Mouse (Mus musculus) gastrocnemius, postnatal 10 days (tissue): ENCODE measurements around the gene Wipi1. TPM values are rescaled to one million over a fixed set of nuclear protein-coding genes. Genes with fewer than 3 reads are reported as not detected.
A peak's percentile ranks its signal among the peaks of the same experiment; 100 is the strongest.

Experiments
- DNase-seq: peaks from one replicate; pipeline ENCODE4 v3.0.0; 2021; ENCODE audit warnings: mixed read lengths
- total RNA-seq, 2 experiments: library from RNA; stranded (reverse); gene quantifications; 2 replicates each; pipeline ENCODE4 v1.2.3; 2021

The Wipi1 gene
- total RNA-seq, 2 experiments from 2014 or later, result 64.0 to 72.0 TPM

DNA sequence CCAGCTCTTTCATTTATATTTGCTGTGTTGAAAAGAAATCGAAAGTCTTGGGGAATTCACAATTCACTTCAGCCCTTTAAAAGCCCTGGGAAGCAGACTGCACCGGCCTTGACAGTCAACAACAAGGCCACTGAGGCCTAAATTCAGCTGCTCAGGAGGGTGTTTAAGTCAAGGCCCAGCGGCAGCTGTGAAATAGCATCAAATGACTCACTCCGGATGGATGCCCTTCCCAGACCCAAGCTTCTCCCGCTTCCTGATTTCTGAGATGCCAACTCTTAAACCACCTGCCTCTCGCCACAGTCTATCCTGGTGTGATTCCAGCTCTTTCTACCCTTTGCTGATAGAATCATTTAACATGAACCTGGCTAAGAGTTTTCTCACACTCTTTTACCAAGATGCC is 8.6 kb upstream of the Wipi1 start:
- no peak for DNase-seq

- DNase-seq, result peak; percentile 71
Measured at GRCm38 (mm10) chr11:109619055-109619454, 7.3 kb upstream of the Wipi1 start.

GRCm38 (mm10) chr11:109616766-109617165 is 5.0 kb upstream of the Wipi1 start:
- no peak for DNase-seq

DNA sequence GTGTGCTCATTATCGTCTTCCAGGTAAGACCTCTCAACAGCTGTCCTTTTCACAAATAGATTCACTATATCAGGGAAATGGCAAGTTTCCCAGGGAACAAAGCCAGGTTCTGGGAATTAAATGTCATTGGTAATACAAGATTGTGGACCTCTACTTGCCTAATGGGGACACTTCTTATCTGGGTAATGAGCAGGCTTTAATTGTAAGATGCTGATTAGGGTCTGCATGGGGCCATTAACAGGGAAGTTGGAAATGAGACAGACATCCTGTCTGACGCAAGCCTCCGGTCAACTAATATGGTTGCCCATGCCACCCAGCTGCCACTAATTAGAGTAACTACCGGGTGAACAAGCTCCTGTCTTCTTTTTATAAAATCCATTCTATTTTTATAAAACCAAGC is 4.6 kb upstream of the Wipi1 start:
- no peak for DNase-seq

GRCm38 (mm10) chr11:109615286-109615685 is 3.5 kb upstream of the Wipi1 start:
- DNase-seq, result no peak

GRCm38 (mm10) chr11:109612871-109613529 is 1.2 kb upstream of the Wipi1 start:
- DNase-seq, result no peak

GRCm38 (mm10) chr11:109610795-109611302 is 918 bp downstream of the Wipi1 start:
- DNase-seq, result no peak

DNA sequence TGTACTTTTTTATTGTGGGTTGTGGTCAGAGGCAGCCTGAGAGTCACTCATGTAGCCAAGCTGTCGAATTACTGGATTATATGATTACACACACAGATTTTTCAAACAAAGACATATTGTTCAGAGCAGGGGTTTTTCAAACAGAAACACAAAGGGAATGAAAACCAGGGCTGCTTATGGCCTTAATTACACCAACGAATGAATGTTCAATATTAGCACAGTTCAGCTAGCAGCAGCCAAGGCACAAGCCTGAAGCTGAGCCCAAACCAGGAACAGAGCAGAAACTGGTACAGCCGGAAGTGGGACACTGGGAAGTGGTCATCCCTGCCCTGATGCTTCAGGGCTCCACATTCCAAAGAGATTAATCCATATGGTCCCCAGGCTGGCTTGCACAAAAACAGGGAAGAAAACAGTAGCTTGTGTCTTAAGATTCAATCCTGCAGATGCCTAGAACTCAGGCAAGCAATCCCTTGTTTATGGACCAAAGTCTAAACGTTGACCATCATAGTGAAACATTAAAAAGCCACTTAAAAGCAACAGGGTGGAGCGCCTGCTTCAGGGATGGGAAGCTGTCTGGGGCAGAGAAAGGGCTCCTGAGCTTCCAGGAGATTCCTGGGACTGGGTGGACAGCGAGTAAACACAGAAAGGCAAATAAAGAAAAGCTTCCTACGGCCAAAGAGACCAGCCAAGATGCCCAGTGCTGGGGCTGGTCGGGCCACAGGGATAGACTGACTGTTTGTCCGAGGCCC is 1.5 kb downstream of the Wipi1 start:
- peak; percentile 28 for DNase-seq

DNA sequence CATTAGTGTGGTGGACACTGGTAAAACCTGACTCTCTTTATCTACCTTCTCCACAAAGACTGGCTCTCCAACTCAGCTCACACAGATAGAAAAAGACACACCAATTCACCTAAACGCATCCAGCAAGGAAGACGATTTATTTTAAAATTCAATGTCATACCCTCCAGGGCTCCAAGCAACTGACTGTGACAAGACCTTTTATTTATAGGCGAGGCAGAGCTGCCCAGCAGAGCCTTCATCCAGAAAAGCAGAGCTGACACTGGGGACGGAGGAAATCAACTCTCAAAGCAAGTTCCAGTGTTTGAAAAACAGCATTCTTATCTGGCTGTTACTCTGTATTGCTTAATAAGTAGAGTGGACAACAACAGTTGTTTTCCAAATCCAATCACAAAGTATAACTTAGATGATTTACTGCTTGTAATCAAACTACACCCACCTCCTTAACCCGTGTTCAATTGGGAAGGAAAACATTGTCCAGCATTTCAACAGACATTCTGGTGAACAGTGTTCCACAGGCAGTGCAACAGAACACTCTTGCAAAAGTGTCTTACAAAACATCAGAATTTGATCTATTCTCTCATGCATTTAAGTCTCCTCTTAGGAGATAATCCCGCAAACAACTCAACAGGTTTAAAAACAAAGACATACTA is 2.7 kb downstream of the Wipi1 start:
- DNase-seq, result no peak

DNA sequence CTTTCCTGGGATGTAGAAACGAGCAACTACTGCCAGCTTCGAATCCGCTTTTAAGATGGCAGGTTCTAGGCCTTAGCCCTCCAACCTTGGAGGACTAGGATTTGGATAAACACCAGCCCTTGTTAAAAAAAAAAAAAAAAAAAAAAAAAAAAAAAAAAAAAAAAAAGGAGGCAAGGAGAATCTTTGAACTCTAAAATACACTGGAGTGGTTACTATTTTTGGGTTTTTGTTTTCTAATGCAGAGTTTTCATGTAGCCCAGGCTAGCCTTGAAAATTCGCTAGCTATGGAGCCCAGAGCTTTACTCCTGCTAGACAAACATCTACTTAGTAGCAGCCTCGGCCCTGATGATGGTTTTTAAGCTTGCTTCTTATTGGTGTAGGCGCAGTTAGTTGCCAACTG is 4.2 kb downstream of the Wipi1 start:
- DNase-seq, result no peak

DNA sequence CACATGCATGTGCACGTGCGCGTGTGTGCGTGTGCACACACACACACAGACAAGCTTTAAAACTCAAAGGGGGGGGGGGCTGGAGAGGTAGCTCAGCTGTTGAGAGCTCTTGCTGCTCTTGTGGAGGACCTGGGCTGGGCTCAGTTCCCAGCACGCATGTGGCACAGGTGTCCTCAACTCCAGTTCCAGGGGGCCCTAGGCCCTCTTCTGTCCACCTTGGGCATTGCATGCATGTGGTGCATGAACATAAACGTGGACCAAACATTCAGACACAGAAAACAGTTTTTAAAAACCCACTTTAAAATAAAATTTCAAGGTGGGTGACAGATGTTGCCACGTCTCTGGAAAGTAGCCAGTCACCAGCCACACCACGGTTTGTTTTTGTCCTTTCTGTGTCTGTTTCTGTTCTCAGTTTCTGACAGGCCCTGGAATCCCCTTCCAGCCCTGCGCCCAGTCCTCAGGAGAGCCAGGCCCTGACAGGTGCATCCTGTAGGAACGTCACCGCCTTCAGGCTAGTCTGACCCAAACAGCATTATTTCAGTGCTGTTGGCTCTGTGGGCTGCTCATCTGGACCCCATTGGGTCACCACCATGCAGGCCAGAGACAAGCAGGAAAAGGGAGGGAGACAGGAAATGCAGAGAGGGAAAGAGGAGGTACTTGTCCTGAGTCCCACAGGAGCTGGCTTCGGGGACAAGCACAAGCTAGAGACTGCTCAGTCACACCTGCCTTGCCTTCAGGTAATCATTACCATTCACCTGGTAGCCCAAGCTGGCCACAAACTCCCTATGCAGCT is 12.8 kb downstream of the Wipi1 start:
- DNase-seq, result no peak

DNA sequence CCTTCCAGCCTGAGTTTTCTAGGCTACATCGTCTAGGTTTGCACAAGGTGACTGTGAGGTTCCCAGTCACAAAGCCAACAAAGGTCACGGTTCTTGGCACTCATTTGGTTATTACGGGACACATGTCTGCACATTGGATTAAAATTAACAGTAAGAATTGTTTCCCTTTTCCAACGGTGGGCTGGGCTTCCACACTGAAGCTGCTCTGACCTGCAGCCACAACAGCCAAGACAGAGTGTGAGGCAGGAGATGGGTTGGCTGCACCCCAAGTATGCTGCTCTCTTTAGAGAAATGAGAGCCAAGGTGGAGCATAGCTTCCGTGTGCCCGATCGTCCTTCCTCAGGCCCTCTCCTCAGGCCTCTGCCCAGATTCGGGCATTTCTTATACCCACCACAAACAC is 17.0 kb downstream of the Wipi1 start:
- DNase-seq, result no peak

- DNase-seq, result no peak
Measured at GRCm38 (mm10) chr11:109593200-109593981, 18.4 kb downstream of the Wipi1 start.

DNA sequence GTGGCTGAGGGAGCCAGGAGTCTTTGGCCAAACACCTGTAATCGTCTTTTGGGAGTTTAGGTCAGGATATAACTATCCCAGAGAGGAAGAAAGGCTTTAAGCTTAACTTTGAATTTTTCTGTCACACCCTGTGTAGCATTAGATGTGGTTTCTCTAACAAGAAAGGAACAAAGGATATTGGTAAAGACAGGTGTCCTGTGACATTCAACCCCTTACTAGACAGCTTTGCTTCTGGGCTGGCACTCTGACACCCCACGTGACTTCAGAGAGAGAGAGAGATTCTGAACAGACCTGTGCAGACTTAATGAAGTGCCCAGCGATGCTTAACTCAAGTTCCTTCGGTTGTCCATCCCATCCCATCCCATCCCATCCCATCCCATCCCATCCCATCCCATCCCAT is 20.3 kb downstream of the Wipi1 start:
- DNase-seq, result no peak

GRCm38 (mm10) chr11:109590012-109590411 is 21.8 kb downstream of the Wipi1 start:
- DNase-seq, result no peak

GRCm38 (mm10) chr11:109587638-109588374 is 24.0 kb downstream of the Wipi1 start:
- no peak for DNase-seq

DNA sequence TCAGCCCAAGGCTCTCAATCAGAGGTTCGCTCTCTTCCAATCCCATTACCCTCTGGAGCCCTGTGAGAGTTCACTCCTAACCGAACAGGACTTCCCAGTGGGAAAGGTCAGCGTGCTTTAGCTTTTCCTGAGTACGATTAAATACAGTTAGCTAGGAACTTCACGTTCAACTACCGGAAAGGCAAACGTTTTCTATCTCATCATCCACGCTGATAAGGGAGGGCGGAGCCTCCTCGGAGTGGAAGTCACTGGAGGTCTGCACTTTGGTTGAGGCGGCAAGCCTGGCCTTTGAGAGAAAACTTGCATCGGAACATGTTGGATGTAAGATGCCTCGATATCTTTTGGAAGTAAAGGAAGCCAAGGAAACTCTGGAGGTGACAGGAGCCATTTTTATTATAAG is 24.7 kb downstream of the Wipi1 start:
- no peak for DNase-seq

GRCm38 (mm10) chr11:109586424-109586823 is 25.3 kb downstream of the Wipi1 start:
- DNase-seq, result no peak

- peak; percentile 65 for DNase-seq
Measured at GRCm38 (mm10) chr11:109584843-109585713, 26.7 kb downstream of the Wipi1 start.

- DNase-seq, result no peak
Measured at GRCm38 (mm10) chr11:109583986-109584385, 27.8 kb downstream of the Wipi1 start.
